Mouse (Mus musculus) lung, postnatal 0 days (tissue): ENCODE data around the gene Cacna1s.

Experiments used
- CTCF ChIP-seq: IDR thresholded peaks from 2 replicates; pipeline ENCODE4 v1.5.1; 2016; ENCODE audit warnings: antibody characterized with exemption, mild to moderate bottlenecking
- EP300 ChIP-seq: IDR thresholded peaks from 2 replicates; pipeline ENCODE4 v1.6.1; 2016; ENCODE audit warnings: antibody characterized with exemption, mild to moderate bottlenecking, control low read depth

DNA sequence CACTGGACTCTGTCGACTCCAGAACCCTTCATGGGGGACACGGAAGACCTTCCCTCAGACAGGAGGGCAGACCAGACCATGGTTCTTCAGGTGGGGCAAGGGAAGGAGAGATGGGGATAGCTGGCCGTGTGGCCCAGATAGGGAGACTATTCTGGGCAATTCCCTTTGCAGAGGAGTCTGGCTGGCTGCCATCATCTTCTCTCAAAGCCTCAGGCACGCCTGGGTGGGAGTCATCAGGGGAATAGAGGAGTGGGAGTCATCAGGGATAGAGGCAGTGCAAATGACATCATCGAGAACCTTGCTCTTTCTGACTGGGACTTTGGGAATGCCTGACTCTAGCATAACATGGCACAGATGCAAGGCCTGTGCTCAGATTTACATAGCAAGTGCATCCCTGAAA, 11.4 kb downstream of the Cacna1s start:
- TF ChIP-seq CTCF (no peak), EP300 (no peak)
